Mouse (Mus musculus): Measurements from ENCODE around the gene Sik3. TPM values are rescaled to one million over a fixed set of nuclear protein-coding genes. Genes with fewer than 3 reads are reported as not detected.

Sik3 gene
- polyA plus RNA-seq, 1 experiment from 2014 or later = 5.6 TPM

DNA sequence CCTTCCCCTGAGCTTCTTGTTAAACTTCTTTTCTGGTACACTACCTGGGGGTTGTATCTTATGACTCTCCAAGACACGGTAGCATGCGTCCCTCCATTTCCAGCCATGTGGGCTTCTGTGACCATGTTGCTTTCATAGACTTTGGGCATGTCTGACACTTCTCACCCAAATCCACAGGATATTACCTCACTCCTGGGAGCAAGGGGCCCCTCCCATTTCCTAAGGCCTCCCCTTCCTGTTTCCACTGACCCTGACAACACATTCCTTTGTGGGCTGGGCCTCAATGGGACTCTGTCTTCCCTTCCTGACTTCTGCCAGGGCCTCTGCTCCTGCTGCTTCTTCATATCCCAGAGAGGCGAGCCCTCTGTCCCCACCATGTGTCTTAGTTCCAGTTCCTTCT, 244.9 kb downstream of the Sik3 start:
- Histone ChIP-seq H3K36me3 (no peaks in the 10 kb centered on the region), H3K9me3 (no peaks in the 10 kb centered on the region), H3K4me1 (replicated peaks) (no peaks in the 10 kb centered on the region; the same call in 1 of the 2 replicates), H3K4me3 (no peak overlapping the region), H3K27ac (no peak overlapping the region), H3K4me2 (no peak overlapping the region), H3K9ac (no peak overlapping the region), H3K27me3 (0 out of 2 replicates have a peak, but pooled peaks cover 2% of the 10 kb centered on the region)
- no peak for ATAC-seq (ENCODE audit: low FRiP score)
- WGBS = 87% methylated on average over 3 of the region's 3 CpGs

GRCm38 (mm10) chr9:46259111-46259510, 246.5 kb downstream of the Sik3 start:
- no peak for ATAC-seq (ENCODE audit: low FRiP score)
- H3K36me3 ChIP-seq = no peaks in the 10 kb centered on the region
- H3K4me3 ChIP-seq = no peak overlapping the region
- H3K27me3 ChIP-seq = 0 out of 2 replicates have a peak, but pooled peaks cover 2% of the 10 kb centered on the region
- no peak overlapping the region for H3K9ac ChIP-seq
- 88% methylated on average over 6 of the region's 6 CpGs for WGBS
- no peak overlapping the region for H3K27ac ChIP-seq
- H3K9me3 ChIP-seq = no peaks in the 10 kb centered on the region
- H3K4me2 ChIP-seq = no peak overlapping the region
- no peaks in the 10 kb centered on the region; the same call in 1 of the 2 replicates for H3K4me1 ChIP-seq (replicated peaks)

- no peak overlapping the region for H3K4me3 ChIP-seq
- H3K27me3 ChIP-seq = 0 out of 2 replicates have a peak, but pooled peaks cover 2% of the 10 kb centered on the region
- 91% methylated on average over 7 of the region's 7 CpGs for WGBS
- no peaks in the 10 kb centered on the region for H3K36me3 ChIP-seq
- H3K9ac ChIP-seq = no peak overlapping the region
- no peak for ATAC-seq (ENCODE audit: low FRiP score)
- H3K4me1 ChIP-seq (replicated peaks) = no peaks in the 10 kb centered on the region
- no peak overlapping the region for H3K27ac ChIP-seq
- H3K4me2 ChIP-seq = no peak overlapping the region
- H3K9me3 ChIP-seq = no peaks in the 10 kb centered on the region
Observed at GRCm38 (mm10) chr9:46261131-46261530, 248.5 kb downstream of the Sik3 start.

GRCm38 (mm10) chr9:46268343-46268873, 255.8 kb downstream of the Sik3 start, which contains the start of gene Apoa5:
Gene Apoa5 (plus strand): TSS chr9:46268633.
- no peaks in the 10 kb centered on the region for H3K9me3 ChIP-seq
- ATAC-seq (ENCODE audit: low FRiP score) = no peak
- peaks cover 36% of the 10 kb centered on the region for H3K27me3 ChIP-seq
- no peak within 1 kb of the TSS for H3K4me3 ChIP-seq
- H3K4me2 ChIP-seq = no peak within 1 kb of the TSS
- WGBS = 66% methylated on average over 7 of the region's 7 CpGs
- no peaks in the 10 kb centered on the region for H3K36me3 ChIP-seq
- no peak within 1 kb of the TSS for H3K9ac ChIP-seq
- no peak within 1 kb of the TSS for H3K27ac ChIP-seq
- peaks cover 11% of the 10 kb centered on the region for H3K4me1 ChIP-seq (replicated peaks)

- no peaks in the 10 kb centered on the region for H3K36me3 ChIP-seq
- no peak overlapping the region for H3K9ac ChIP-seq
- 94% methylated on average over 5 of the region's 5 CpGs for WGBS
- H3K27me3 ChIP-seq = peaks cover 36% of the 10 kb centered on the region
- ATAC-seq (ENCODE audit: low FRiP score) = no peak
- H3K9me3 ChIP-seq = no peaks in the 10 kb centered on the region
- H3K4me2 ChIP-seq = no peak overlapping the region
- no peak overlapping the region for H3K4me3 ChIP-seq
- peaks cover 18% of the 10 kb centered on the region for H3K4me1 ChIP-seq (replicated peaks)
- H3K27ac ChIP-seq = no peak overlapping the region
Observed at GRCm38 (mm10) chr9:46269125-46269524, 256.5 kb downstream of the Sik3 start.

DNA sequence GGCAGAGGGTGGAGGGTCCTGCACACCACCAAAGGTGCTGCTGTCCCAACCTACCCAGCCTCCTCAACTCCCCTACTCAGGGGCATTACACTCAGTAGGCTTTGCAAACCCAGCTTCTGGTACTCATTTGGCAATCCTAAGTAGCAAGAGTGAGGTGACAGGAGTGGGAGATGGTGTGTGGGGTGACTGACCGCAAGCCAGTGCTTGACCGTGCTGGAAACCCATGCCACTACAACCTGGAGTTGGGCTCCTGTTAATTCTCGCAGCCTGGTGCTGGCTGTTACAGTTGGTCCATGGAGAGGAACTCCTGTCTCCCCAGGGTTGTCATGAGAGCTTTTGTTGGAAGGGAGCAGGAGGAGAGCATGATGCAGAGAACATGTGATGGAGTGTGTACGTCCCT, 258.2 kb downstream of the Sik3 start:
- H3K4me3 ChIP-seq = no peak overlapping the region
- WGBS = 95% methylated on average over 4 of the region's 4 CpGs
- H3K9me3 ChIP-seq = no peaks in the 10 kb centered on the region
- peaks cover 36% of the 10 kb centered on the region for H3K27me3 ChIP-seq
- peaks cover 22% of the 10 kb centered on the region for H3K4me1 ChIP-seq (replicated peaks)
- H3K4me2 ChIP-seq = no peak overlapping the region
- ATAC-seq (ENCODE audit: low FRiP score) = no peak
- peak overlapping the region; percentile 60; the same call in 1 of the 2 replicates for H3K9ac ChIP-seq
- H3K36me3 ChIP-seq = peaks cover 15% of the 10 kb centered on the region
- H3K27ac ChIP-seq = no peak overlapping the region

DNA sequence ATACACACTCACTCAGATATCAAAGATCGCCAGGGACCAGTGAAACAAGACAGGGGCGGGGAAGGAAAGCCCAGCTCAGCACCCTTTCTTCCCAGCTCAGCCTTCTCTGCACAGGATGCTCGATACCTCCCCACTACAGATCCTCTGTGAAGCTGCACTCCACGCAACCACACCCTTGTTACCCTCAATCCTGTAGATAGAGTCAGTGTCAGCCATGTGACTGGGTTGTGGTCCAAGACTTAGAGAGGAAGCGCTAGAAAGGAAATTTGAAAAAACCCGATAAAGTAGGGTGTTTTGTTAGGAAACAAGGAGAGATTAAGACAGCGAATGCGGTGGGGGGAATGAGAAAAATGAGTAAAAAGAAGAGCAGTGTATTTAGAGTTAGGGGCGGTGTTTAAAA, 259.4 kb downstream of the Sik3 start:
- no peak overlapping the region for H3K9ac ChIP-seq
- no peak overlapping the region for H3K4me3 ChIP-seq
- peaks cover 36% of the 10 kb centered on the region for H3K27me3 ChIP-seq
- peaks cover 28% of the 10 kb centered on the region for H3K36me3 ChIP-seq
- H3K4me1 ChIP-seq (replicated peaks) = peaks cover 22% of the 10 kb centered on the region
- WGBS = 90% methylated on average over 9 of the region's 9 CpGs
- no peak overlapping the region for H3K27ac ChIP-seq
- H3K4me2 ChIP-seq = peak overlapping the region; percentile 96; the same call in 1 of the 2 replicates
- no peaks in the 10 kb centered on the region for H3K9me3 ChIP-seq
- no peak for ATAC-seq (ENCODE audit: low FRiP score)

DNA sequence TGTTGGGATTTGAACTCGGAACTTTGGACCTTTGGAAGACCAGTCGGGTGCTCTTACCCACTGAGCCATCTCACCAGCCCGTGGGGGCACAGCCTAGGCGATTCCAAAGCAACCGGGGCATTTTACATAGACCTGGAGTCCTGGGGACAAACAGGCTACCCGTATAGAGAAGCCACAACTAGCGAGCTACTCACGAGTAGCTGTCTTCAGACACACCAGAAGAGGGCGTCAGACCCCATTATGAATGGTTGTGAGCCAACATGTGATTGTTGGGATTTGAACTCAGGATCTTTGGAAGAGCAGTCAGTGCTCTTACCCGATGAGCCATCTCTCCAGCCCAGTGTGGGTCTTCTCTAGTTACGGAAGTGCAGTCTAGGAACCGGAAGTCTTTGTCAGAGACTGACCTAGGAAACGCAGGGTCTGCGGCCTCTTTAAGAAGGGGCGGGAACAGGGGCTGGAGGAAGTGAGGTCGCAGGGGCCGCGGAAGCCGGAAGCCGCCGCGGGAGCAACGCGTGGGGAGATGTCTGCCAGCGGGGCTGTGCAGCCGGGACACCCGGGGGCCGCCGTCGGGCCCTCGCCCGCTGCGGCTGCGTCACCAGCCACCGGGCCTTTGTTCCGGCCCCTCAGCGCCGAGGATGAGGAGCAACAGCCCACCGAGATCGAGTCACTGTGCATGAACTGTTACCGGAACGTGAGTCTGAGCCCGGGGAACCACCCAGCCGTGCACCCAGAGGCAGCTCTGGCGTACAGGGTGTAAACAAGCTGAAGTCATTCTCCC, 260.2 kb downstream of the Sik3 start, which contains the start of gene Zpr1:
TSS of gene Zpr1 (plus strand) at position 388 of the 778 bp plus-strand sequence.
- Histone ChIP-seq H3K4me3 (peak within 1 kb of the TSS; percentile 87), H3K27ac (peak within 1 kb of the TSS; percentile 71), H3K27me3 (peaks cover 36% of the 10 kb centered on the region), H3K4me1 (replicated peaks) (peaks cover 22% of the 10 kb centered on the region), H3K4me2 (peak within 1 kb of the TSS; percentile 96), H3K9ac (peak within 1 kb of the TSS; percentile 83), H3K9me3 (no peaks in the 10 kb centered on the region), H3K36me3 (peaks cover 36% of the 10 kb centered on the region)
- 7% methylated on average over 45 of the region's 45 CpGs for WGBS
- ATAC-seq (ENCODE audit: low FRiP score) = peak; percentile 95

Other genes with a start within 250 kb of the Sik3 start
- gene Cep164, start 184.1 kb upstream of the Sik3 start, polyA plus RNA-seq (2015; fragmentation: Nextera tagmentation; extraction: Ambion mirVana) = 12.4 and 15.8 TPM in 2 replicates
- 46.4 and 50.3 TPM in 2 replicates for gene Bace1, start 174.2 kb upstream of the Sik3 start, polyA plus RNA-seq (2015; fragmentation: Nextera tagmentation; extraction: Ambion mirVana)
- gene Pcsk7, start 106.3 kb upstream of the Sik3 start, polyA plus RNA-seq (2015; fragmentation: Nextera tagmentation; extraction: Ambion mirVana) = 24.0 and 28.8 TPM in 2 replicates
- 106 and 110 TPM in 2 replicates for gene Rnf214, start 105.9 kb upstream of the Sik3 start, polyA plus RNA-seq (2015; fragmentation: Nextera tagmentation; extraction: Ambion mirVana)
- 7.9 and 8.6 TPM in 2 replicates for gene Tagln, start 76.8 kb upstream of the Sik3 start, polyA plus RNA-seq (2015; fragmentation: Nextera tagmentation; extraction: Ambion mirVana)
- gene Sidt2, start 57.6 kb upstream of the Sik3 start, polyA plus RNA-seq (2015; fragmentation: Nextera tagmentation; extraction: Ambion mirVana) = 36.6 and 37.6 TPM in 2 replicates
- gene Pafah1b2, start 130 bp upstream of the Sik3 start, polyA plus RNA-seq (2015; fragmentation: Nextera tagmentation; extraction: Ambion mirVana) = 301 and 314 TPM in 2 replicates
- gene Apoa1, start 215.8 kb downstream of the Sik3 start, polyA plus RNA-seq (2015; fragmentation: Nextera tagmentation; extraction: Ambion mirVana) = 3.3 and 3.7 TPM in 2 replicates
- not detected in 2 replicates for gene Apoc3, start 222.8 kb downstream of the Sik3 start, polyA plus RNA-seq (2015; fragmentation: Nextera tagmentation; extraction: Ambion mirVana)
- gene Apoa4, start 227.9 kb downstream of the Sik3 start, polyA plus RNA-seq (2015; fragmentation: Nextera tagmentation; extraction: Ambion mirVana) = not detected in 2 replicates